8 mouse cellular contexts compared by ENCODE assay signal in genomic region chr14:121697709-121698619, GRCm38 (mm10).
A peak's percentile ranks its signal among the peaks of the same experiment; 100 is the strongest.
DNase-seq lines count a peak whose midpoint lies in the region; ATAC-seq and TF ChIP-seq lines count a peak whose summit lies in the region.

No protein-coding gene starts in this region.

- H3K4me3 ChIP-seq in C2C12 (ENCODE audit: insufficient read depth, poor library complexity, severe bottlenecking): no peak overlapping the region
- H3K4me3 ChIP-seq in hindbrain, embryonic 12.5 days: peak overlapping the region; percentile 28
- peak overlapping the region; percentile 29 for H3K4me3 ChIP-seq in lung, postnatal 0 days (ENCODE audit: low read depth, low read length)

- no peaks in the 10 kb centered on the region for H3K9me3 ChIP-seq in hindbrain, embryonic 12.5 days (replicated peaks)
- no peaks in the 10 kb centered on the region for H3K9me3 ChIP-seq in lung, postnatal 0 days (ENCODE audit: low read length)

- H3K79me2 ChIP-seq in C2C12 (ENCODE audit: control insufficient read depth, insufficient read depth): no peaks in the 10 kb centered on the region

- H3K27ac ChIP-seq in hindbrain, embryonic 12.5 days: peak overlapping the region; percentile 52
- H3K27ac ChIP-seq in lung, postnatal 0 days (ENCODE audit: low read length): peak overlapping the region; percentile 71

- TF ChIP-seq EP300 in lung, postnatal 0 days (IDR thresholded peaks at IDR 0.05): peak; percentile 60; the same call in 1 of the 2 replicates

- WGBS in hindbrain, embryonic 12.5 days: 7% methylated on average over 23 of the region's 23 CpGs
- 3% methylated on average over 23 of the region's 23 CpGs for WGBS in lung, postnatal 0 days

- H3K27me3 ChIP-seq in C2C12 (ENCODE audit: control insufficient read depth, insufficient read depth, insufficient read length): no peaks in the 10 kb centered on the region
- H3K27me3 ChIP-seq in hindbrain, embryonic 12.5 days: no peaks in the 10 kb centered on the region
- H3K27me3 ChIP-seq in lung, postnatal 0 days (replicated peaks; ENCODE audit: insufficient read depth, low read length): no peaks in the 10 kb centered on the region

- peak overlapping the region; percentile 60 for H3K4me2 ChIP-seq in hindbrain, embryonic 12.5 days (replicated peaks)
- H3K4me2 ChIP-seq in lung, postnatal 0 days (replicated peaks; ENCODE audit: low read depth, low read length): peak overlapping the region; percentile 51

- peak overlapping the region; percentile 51 for H3K9ac ChIP-seq in hindbrain, embryonic 12.5 days
- H3K9ac ChIP-seq in lung, postnatal 0 days (replicated peaks; ENCODE audit: low read depth): peak overlapping the region; percentile 29

- peak overlapping the region; percentile 19 for H3ac ChIP-seq in C2C12 (ENCODE audit: control insufficient read depth, insufficient read length, low read depth)

- DNase-seq in adrenal gland, postnatal 36 days: peak; percentile 59 to 73
- peak; percentile 72 for DNase-seq in gastrocnemius, adult 18-20 months (ENCODE audit: low spot score)
- peak; percentile 41 to 53 for DNase-seq in layer of hippocampus, postnatal 14 days (ENCODE audit: low spot score in 2 of 2)
- DNase-seq in lung, postnatal 0 days (ENCODE audit: low spot score): peak; percentile 77
- DNase-seq in ovary, postnatal 36 days (ENCODE audit: low spot score): peak; percentile 65
- no peak for DNase-seq in spleen, postnatal 36 days (ENCODE audit: low spot score in 2 of 2)

- no peak for TF ChIP-seq CTCF in C2C12 (IDR thresholded peaks at IDR 0.05; ENCODE audit: control insufficient read depth, insufficient read depth, insufficient read length)
- peak; percentile 27 for TF ChIP-seq CTCF in lung, postnatal 0 days (IDR thresholded peaks at IDR 0.05)

- H3K79me3 ChIP-seq in C2C12 (ENCODE audit: low read depth): no peaks in the 10 kb centered on the region

- peak; percentile 77 for ATAC-seq in hindbrain, embryonic 12.5 days (ENCODE audit: low FRiP score)
- peak; percentile 91 for ATAC-seq in lung, postnatal 0 days

- H3K36me3 ChIP-seq in C2C12 (ENCODE audit: control insufficient read depth, insufficient read depth): no peaks in the 10 kb centered on the region
- no peaks in the 10 kb centered on the region for H3K36me3 ChIP-seq in hindbrain, embryonic 12.5 days
- H3K36me3 ChIP-seq in lung, postnatal 0 days (ENCODE audit: insufficient read depth, low read length): no peaks in the 10 kb centered on the region

- H3K4me1 ChIP-seq in hindbrain, embryonic 12.5 days: peaks cover 19% of the 10 kb centered on the region
- H3K4me1 ChIP-seq in lung, postnatal 0 days (ENCODE audit: insufficient read depth, low read depth, low read length): peaks cover 13% of the 10 kb centered on the region; the same call in 1 of the 2 replicates

TF ChIP-seq in C2C12, 6 proteins besides CTCF, POLR2A, EP300 and RAD21:
- TF ChIP-seq CEBPB (IDR thresholded peaks at IDR 0.05; ENCODE audit: low read depth) (no peak), USF1 (IDR thresholded peaks at IDR 0.05; ENCODE audit: low read depth) (no peak), MYOD1 (IDR thresholded peaks at IDR 0.05; ENCODE audit: control insufficient read depth, insufficient read length, low read depth) (no peak), FOSL1 (IDR thresholded peaks at IDR 0.05; ENCODE audit: insufficient read depth, low read length, poor library complexity, severe bottlenecking) (no peak), MAX (IDR thresholded peaks at IDR 0.05) (no peak), MYOG (IDR thresholded peaks at IDR 0.05; ENCODE audit: control insufficient read depth, extremely low read depth, insufficient read length) (no peak)

Comparison
In these comparisons a context has a peak if more than half of its experiments do, and no peak if none do; other contexts are left out.
1. DNase-seq: peak in adrenal gland, postnatal 36 days (2 of 2), gastrocnemius, adult 18-20 months (single experiment), layer of hippocampus, postnatal 14 days (2 of 2), lung, postnatal 0 days (single experiment) and ovary, postnatal 36 days (single experiment); none in spleen, postnatal 36 days (0 of 2).